Mouse (Mus musculus) liver, postnatal 0 days (tissue): ENCODE measurements at regions not wholly inside any gene's neighbourhood (a gene's known extent, or its start where the extent isn't known, plus 50 kb on each side); places are given as distances from the start of the nearest gene placed in this dataset.

Source experiments
- CTCF ChIP-seq: sonication (generic); IDR thresholded peaks from 2 replicates; pipeline ENCODE4 v1.5.1; 2016; ENCODE audit warnings: antibody characterized with exemption, low read depth
- EP300 ChIP-seq: IDR thresholded peaks from 2 replicates; pipeline ENCODE4 v1.6.1; 2016; ENCODE audit warnings: antibody characterized with exemption, low read depth, mild to moderate bottlenecking

GRCm38 (mm10) chrX:158976648-158977047 lies 233.5 kb upstream of the Rps6ka3 start:
- TF ChIP-seq CTCF (no peak), EP300 (no peak)
